Mouse (Mus musculus) left cerebral cortex, adult 9 months (tissue): ENCODE measurements around the gene Mgat5.

Experiments
- DNase-seq, 2 experiments: peaks; one replicate each; pipeline ENCODE4 v3.0.0; 2022; ENCODE audit warnings: low spot score in 2 of 2

Mgat5 gene

GRCm38 (mm10) chr1:127434829-127435228 is 230.0 kb downstream of the Mgat5 start:
- DNase-seq: peak in 1 of 2 experiments; percentile 56

GRCm38 (mm10) chr1:127437091-127437490 is 232.3 kb downstream of the Mgat5 start:
- DNase-seq: no peak

- peak in 1 of 2 experiments; percentile 66 for DNase-seq
Observed at GRCm38 (mm10) chr1:127439452-127439891, 234.7 kb downstream of the Mgat5 start.

DNA sequence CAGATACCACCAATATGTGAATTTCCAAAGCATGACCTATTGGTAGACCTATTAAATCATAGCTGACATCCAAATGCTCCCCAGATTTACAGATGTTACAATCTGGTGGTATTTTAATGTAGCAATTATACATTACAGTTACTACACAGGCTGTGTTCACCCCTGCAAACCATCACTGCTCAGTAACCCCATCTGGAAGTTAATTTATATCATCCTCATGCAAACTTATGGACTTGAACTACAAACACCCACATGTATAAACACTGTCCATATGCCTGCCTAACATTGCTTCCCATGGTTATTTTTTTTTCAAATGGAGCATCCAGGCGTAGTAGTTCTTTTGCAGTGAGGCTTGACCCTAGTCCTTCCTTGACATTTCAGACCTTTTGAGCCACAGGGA is 236.2 kb downstream of the Mgat5 start:
- no peak for DNase-seq

GRCm38 (mm10) chr1:127441736-127442135 is 236.9 kb downstream of the Mgat5 start:
- no peak for DNase-seq

- no peak for DNase-seq
Observed at GRCm38 (mm10) chr1:127442880-127443877, 238.4 kb downstream of the Mgat5 start.

- no peak for DNase-seq
Observed at GRCm38 (mm10) chr1:127444836-127445485, 240.1 kb downstream of the Mgat5 start.

GRCm38 (mm10) chr1:127453397-127453796 is 248.6 kb downstream of the Mgat5 start:
- no peak for DNase-seq

DNA sequence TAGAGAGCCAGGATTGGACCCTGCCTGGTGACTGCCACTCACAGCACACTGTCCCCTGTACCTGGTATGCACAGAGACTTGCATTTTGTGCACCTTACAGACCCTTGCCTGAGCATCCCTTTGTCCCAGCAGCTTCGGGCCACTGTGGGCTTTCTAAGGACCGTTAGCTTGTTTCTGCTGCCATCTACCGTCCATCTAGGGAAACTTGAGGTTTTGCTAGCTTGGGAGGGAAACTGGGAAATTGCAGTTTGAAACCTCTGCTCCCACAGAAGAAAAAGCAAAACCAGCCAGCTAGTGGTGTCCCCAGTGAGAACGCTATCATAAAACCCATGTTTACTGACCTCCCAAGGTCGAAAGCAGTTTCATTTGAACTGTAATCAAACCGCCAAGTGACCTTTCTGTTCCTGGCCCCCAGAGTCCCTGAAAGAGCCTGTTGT is 254.2 kb downstream of the Mgat5 start:
- DNase-seq: peak in 1 of 2 experiments; percentile 69

- DNase-seq: no peak
Observed at GRCm38 (mm10) chr1:127459576-127459975, 254.8 kb downstream of the Mgat5 start.

GRCm38 (mm10) chr1:127461017-127461416 is 256.2 kb downstream of the Mgat5 start:
- DNase-seq: peak; percentile 32 to 45

GRCm38 (mm10) chr1:127464041-127464440 is 259.2 kb downstream of the Mgat5 start:
- no peak for DNase-seq

GRCm38 (mm10) chr1:127465292-127465691 is 260.5 kb downstream of the Mgat5 start:
- DNase-seq: no peak

GRCm38 (mm10) chr1:127467238-127467637 is 262.4 kb downstream of the Mgat5 start:
- DNase-seq: no peak

DNA sequence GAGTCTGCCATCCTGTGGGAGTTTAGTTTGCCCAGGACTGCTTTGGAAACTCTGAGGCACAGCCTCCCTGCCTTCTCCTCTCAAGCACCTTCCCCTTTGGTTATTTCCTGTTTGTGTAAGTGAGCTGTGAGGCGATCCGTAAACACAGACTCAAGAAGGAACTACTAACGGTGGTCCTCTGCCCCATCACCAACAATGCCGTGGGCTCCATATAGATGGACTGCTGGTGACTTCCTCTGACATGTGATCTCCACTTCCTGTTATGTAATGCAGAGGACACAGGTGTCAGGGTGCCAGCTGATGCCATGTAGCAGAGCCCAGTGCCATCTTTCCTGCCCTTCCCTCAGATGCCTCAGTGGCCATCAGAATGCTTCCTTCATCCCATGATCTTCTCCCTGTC is 265.4 kb downstream of the Mgat5 start:
- no peak for DNase-seq

- no peak for DNase-seq
Observed at GRCm38 (mm10) chr1:127475756-127476155, 270.9 kb downstream of the Mgat5 start.

DNA sequence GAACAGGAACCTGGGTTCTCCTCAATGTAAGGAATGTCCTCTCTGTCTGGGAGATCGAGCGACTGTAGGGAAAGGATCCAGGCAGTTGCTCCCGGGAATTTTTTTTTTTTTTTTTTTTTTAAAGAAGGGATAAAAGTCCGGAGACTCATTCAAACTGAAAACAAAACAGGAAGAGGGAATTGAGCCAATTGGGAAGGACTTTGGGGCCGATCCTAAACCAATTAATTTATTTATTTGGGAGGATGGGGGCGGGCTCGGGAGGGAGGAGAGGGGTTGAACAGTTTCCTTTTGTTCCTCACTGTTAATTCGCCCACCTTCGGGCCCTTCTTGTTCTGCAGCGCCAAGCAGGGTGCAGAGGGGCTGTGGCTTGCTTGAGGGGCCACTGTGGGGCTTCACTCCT is 278.1 kb downstream of the Mgat5 start:
- DNase-seq: no peak

DNA sequence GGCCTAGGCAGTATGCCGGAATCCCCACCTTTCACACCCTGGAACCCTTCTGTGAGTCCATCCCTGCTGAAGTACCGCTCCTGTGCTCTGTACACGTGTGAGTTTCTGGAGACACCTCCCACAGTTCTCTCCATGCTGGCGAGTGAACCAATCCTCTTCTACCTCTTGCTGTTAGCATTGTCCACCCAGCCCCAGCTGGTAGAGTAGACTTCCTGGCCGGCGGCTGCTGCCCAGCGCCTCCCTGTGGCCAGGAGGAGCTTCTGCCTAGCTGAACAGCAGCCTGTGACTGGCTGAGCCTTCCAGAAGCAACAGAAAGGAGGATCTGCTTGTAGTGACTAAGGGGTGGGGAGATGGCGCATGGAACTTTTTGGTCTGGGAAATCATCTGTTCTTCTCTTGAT is 279.4 kb downstream of the Mgat5 start:
- no peak for DNase-seq

- DNase-seq: peak in 1 of 2 experiments; percentile 54
Observed at GRCm38 (mm10) chr1:127484826-127485225, 280.0 kb downstream of the Mgat5 start.

GRCm38 (mm10) chr1:127487161-127487560 is 282.3 kb downstream of the Mgat5 start:
- DNase-seq: peak in 1 of 2 experiments; percentile 33

- DNase-seq: peak in 1 of 2 experiments; percentile 50
Observed at GRCm38 (mm10) chr1:127496737-127497543, 292.1 kb downstream of the Mgat5 start.

DNA sequence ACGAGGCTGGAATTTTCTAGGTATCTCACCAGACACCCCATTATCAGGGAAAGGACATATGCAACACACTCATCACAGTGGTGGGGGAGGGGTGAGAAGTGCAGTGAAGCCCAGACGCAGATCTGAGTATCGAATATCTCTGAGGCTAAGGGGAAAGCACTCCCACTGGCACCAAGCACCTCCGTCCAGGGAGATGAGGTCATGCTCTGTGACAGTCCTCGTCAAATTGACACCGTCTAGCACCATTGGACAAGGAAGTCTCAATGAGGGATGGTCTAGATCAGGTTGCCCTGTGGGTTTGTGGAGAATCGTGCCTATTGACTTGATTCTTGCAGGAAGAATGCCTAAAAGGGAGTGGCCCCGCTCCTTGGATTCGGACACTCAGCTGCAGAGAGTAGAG is 293.9 kb downstream of the Mgat5 start:
- no peak for DNase-seq
